Mouse (Mus musculus): ENCODE results near the gene Pigr.
A peak's percentile ranks its signal among the peaks of the same experiment; 100 is the strongest.

The Pigr gene

DNA sequence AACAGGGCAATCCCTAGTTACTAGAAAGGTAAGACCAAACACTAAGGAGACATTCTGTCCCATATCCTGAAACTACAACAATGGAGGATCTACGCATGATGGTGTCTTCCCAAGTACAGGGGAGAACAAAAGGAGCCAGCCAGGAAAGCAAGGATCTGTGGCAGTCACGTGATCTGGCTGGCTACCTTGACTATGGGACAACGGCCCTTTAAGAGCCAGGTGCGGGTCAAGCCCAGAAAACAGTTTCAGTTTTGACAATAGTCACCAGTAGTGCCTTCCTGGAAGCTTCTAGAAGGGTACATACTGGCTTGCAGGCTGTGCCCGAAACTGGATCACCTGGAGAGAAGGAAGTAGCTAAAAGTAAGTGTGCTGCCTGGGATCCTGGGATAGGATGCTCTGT lies at the start of gene Pigr:
TSS of gene Pigr (plus strand) at position 237 of the 400 bp plus-strand sequence.
- DNase-seq (ENCODE audit: low read depth, low spot score) = peak; percentile 17

DNA sequence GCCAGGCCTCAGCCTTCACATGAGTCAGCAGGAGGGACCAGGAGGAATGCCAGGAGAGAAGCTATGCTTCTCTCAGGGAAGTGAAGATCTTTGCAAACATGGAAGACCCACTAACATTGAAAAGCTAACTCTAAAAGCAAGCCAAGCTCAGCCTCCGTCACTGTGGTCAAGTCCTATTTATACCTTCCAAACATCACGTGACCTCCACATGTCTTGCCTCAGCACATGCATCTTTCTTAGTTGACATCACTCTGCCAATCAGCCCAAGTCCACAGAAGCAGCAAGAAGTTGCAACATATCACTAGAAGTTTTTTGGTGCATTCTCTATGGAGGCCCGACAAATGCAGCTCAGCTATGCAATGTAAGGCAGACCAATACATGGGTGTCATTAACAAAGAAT lies 46.6 kb upstream of the Pigr start:
- DNase-seq (ENCODE audit: low read depth, low spot score) = no peak

DNA sequence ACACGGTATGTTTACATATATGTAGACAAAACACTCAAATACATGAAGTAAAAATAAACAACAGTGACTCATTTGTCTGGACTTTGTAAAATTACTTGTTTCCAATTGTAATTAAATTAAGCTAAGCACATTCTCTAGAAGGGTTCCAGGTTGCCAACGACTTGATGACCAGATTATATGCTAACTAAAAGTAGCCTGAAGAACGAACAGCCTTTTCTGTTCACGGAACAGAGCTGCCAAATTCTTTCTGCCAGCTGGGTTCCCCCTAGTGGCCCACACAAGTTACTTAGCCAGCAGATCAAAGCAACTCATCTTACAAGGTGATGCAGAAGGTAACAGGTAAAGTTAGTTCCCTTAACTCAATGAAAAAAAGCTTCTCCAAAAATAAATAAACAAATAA lies 42.4 kb upstream of the Pigr start:
- peak; percentile 43 for DNase-seq (ENCODE audit: low read depth, low spot score)

DNA sequence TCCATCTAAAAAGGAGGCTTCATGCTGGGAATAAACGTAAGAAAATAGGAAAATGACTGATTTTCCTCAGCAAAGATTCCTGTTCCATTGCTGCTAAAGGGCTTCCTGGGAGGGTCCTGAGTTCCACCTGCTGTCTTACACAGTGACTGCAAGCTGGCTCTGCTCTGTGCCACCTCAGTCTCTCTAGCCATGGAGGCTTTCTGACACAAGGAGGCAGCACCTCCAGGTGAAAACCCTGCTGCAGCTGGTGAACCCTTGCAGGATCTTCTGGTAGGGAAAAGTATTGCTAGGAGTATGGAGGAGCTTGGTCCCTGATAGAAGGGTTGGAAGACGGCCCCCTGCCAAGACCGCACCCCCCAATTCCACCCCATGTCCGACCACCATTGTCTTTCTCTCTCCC lies 39.5 kb upstream of the Pigr start:
- peak; percentile 36 for DNase-seq (ENCODE audit: low read depth, low spot score)

DNA sequence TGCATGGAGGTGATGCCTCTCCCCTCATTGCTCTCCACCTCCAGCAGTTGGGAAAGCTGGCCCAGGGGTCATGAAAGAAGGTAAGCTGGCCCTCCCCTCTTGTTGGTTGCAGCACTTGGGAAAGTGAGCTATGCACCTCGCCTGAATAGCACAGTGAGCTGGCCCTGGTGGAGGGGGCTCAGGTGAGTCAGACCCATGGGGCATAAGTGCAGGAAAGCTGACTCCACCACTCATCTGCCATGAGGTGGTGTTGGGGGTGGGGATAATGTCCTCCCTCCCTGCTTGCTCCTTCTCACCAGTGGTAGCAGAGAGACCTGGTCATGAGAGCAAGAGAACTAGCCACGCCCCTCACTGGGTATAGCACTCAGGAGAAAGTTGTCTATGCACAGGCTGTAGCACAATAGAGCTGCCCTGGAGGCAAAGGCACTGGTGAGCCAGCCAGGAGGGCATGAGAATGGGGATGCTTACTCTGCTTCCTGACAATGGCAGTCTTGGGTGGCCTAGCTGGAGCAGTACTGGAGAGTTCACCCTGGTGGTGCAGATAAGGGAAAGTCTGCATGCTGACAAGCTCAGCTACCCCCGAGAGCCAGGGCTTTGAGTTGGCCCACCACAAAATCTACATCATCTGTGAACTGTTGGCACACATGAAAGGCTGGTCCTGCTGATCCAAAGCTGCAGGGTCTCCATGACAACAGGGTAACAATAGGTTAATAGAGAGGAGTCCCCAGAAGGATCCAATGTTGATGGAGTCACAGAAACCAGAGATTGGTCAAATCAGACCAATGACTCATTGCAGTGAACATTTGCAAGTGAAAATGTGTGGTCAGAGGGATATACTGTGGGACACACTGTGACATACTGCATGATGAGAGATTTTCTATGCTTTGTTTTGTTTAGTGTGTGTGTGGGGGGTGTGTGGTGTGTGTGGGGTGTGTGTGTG lies 36.7 kb upstream of the Pigr start:
- peak; percentile 11 for DNase-seq (ENCODE audit: low read depth, low spot score)

DNA sequence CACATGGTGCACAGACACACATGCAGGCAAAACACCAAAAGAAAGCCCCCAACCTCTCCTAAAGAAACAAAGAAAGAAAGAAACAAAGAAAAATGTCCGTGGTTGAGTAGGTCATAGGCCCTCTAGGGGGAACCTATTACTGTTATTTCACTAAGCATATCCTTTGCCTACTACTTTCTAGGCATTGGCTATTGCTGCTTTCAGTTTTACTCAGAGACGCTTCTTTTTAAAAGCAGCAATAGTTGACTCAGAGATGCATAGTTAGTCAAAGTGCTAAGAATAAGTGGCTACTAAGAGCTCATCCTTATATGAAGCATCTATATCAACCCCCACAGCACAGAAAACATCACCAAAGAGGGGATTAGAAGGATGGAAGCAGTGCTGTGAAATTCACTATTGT lies 31.2 kb upstream of the Pigr start:
- DNase-seq (ENCODE audit: low read depth, low spot score) = no peak

DNA sequence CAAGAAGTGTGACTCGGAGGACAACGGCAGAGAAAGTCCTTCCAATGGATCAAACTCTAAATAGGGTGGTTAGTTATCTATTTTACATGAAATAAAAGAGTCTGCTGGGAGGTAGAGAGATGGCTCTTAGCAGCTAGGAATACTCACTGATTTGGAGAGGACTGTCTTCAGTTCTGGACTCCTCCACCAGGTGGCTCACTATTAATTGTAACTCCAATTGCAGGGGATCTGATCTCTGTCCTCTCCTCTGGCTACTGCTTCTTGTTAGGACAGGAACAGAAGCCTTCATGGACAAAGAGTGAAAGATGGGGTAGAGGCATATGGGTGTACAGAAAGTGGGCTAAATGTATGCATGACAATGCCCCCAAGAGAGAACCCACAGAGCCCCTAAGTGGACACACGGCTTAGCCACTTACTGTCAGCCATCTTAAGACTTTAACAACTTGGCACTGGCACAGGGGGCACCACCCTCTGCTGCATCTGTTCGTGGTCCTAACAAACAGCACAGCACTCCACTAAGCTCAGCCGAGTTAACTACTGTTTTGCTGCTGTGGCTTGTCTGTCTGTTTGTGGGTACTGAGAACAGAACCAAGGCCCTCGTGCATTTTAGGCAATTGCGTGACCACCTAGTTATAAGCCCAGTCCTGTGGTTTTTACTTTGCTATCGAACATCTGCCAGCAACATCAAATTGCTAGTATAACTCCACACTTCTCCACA lies 29.4 kb upstream of the Pigr start:
- DNase-seq (ENCODE audit: low read depth, low spot score) = peak; percentile 42

DNA sequence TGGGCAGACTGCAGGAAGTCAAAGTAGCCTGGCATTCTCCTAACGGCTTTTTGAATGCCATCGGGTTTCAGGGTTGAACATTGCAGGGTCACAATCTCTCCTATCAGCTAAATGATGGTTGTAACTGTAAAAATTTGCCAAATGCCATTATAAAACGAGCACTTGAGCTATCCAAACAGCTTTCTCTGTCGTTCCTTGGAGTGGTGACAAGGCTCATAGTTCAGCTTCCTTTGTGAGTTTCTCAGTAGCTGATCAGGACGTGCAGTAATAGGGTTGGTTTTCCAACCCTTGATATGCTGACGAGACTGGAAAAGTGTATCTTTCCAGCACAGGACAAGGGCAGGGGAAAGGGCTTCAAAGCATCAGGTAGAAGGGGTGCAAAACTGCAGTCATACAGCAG lies 28.4 kb upstream of the Pigr start:
- no peak for DNase-seq (ENCODE audit: low read depth, low spot score)

DNA sequence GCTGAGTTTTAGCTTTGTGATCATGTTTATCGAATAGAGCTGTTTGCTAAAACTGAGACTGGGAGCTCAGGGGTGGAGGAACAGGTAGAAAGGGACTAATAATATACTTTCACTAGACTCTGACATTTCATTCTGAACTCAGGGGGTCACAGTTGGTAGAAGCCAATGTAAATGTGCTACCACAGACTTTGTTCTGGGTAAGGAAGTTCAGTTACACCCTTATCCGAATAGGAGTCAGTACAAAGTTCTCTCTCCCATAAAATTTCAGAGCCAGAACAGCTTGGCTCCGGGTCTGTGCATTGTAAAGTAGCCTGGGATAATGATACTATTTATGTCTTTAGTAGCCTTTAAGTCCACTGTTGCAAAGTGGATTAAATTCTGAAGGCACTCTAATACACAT lies 27.9 kb upstream of the Pigr start:
- no peak for DNase-seq (ENCODE audit: low read depth, low spot score)

DNA sequence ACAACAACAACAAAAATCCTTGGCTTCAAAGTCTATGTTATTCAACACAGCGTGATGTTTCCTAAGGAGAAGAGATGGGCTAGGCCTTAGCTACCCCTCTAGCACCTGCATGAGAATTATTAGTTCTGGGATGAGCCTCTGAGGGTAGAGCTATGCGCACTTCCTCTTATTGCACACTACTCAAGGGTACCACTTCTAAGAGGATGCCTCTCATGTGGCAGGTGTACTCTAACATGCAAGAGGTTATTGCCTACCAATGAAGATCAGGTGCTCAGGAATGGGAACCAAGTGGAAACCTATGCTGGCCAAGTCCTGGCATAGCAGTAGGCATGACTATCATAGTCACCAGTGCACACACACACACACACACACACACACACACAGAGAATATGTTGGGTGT lies 27.1 kb upstream of the Pigr start:
- no peak for DNase-seq (ENCODE audit: low read depth, low spot score)

DNA sequence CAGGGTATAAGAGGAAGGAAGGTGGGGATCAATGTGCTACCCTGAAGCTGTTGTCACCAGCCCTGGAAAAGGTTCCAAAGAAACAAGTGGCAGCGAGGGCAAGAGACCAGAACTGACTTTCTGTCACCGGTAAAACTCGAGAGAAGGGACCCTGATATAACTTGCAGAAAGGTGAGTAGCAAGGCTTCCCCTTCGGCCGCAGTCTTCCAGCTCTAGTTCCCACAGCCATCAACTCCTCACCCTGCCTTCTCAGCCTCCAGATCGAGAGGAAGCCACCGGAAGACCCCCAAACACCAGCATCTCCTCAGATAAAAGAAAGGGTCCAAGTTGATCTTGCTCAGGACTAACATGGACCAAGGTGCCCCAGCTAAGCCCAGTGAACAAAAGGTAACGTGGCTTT lies 25.9 kb upstream of the Pigr start, which contains the start of gene Fcamr:
TSS of gene Fcamr (plus strand) at position 301 of the 400 bp plus-strand sequence.
- no peak for DNase-seq (ENCODE audit: low read depth, low spot score)

DNA sequence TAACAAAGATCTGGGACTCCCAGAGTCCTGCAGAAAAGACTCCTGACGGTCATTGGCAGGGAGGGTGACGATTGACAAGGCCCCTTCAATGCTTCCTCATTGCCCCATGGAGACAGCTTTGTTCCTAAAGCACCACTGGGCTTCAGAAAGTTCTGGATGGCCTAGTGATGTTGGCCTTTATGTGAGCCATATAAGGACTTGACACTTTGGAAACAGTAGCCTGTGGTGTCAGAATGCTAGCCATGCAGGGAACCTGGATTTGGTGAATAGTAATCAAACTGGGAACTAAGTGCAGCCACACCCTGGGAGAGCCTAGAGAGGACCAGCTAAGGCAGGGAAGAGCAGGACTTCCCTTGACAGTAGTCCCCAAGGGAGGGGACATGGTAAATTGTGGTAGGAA lies 25.0 kb upstream of the Pigr start:
- DNase-seq (ENCODE audit: low read depth, low spot score) = no peak

DNA sequence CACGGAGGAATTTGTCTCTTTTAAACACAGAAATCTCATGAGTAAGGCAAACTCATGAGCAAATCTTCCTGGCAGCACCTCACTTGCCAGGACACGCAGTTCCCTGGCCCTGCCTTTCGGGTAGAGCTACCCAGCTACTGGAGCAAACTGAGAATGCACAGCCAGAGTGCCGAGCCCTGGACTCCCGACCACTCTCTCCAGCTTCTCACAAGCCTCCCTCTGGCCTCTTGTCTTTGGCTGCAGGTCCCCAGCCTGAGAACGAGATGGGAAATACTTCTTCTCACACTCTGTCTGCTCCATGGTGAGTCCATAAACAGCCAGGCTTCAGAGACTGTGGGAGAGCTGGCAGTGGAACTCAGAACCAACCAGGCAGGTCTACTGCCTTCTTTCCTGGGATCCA lies 23.5 kb upstream of the Pigr start:
- DNase-seq (ENCODE audit: low read depth, low spot score) = no peak

DNA sequence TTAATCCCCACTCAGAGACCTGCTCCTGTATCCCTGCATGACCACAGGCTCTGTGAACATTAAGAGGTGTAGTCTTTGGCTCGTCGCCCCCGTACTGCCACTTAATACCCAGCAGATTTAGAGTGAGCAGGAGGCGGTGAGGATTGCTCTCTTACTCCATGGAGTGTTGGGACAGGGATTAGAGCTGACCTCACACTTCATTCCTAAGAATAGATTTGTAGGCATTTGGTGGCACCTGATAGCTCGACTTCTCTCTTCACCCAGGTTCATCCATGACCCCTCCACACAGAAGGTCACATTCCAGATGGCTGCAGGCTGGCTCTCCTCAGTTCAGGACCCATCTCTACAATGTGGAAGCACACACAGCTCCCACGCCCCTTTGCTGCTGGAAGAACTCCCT lies 22.2 kb upstream of the Pigr start:
- no peak for DNase-seq (ENCODE audit: low read depth, low spot score)

DNA sequence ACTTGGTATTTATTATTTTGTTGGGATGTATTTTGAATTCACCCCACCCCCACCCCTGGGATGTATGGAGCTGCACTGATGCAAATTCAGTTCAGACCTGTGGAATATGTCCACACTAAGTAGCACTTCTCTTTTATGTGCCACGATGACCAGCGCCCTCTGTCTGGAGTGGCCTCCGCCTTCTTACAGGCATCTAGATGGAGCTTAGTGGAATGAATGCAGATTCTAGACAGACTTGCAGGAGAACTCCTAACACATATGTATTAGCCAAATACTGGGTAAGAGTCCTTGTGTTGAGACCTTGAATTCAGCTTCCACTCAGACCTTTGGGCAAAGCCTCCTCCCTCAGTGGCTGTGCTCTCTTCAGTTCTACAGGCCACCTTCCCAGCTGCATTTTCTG lies 15.6 kb upstream of the Pigr start:
- DNase-seq (ENCODE audit: low read depth, low spot score) = no peak

DNA sequence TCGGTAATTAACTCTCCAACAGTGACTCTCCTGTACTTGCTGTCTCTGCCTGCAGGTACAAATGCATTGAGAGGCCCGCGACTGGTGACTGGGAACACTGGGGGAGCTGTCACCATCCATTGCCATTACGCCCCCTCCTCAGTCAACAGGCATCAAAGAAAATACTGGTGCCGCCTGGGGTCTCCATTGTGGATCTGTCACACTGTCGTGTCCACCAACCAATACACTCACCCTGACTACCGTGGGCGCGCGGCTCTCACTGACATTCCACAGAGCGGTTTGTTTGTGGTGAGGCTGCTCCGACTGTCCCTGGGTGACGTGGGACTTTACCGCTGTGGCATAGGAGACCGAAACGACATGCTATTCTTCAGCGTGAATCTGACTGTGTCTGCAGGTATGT lies 15.2 kb upstream of the Pigr start:
- DNase-seq (ENCODE audit: low read depth, low spot score) = no peak

DNA sequence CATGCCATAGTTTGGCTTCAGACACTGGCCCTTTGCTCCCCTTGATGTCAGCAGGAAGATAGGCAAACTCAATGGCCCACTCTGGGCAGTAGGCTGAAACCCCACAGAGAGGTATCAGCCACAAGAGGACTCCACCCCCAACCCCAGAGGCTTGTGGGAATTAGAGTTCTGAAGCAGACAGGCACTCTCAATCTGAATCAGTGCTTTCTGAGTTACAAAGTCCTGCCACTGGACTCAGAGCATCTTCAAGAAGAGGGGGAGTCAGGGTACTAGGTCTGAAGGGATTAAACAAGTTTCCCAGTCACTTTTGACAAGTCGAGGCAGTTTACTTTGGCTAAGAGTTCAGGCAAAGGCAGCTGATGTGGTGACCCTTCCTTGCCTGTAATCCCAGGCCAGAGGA lies 6.7 kb upstream of the Pigr start:
- DNase-seq (ENCODE audit: low read depth, low spot score) = no peak

DNA sequence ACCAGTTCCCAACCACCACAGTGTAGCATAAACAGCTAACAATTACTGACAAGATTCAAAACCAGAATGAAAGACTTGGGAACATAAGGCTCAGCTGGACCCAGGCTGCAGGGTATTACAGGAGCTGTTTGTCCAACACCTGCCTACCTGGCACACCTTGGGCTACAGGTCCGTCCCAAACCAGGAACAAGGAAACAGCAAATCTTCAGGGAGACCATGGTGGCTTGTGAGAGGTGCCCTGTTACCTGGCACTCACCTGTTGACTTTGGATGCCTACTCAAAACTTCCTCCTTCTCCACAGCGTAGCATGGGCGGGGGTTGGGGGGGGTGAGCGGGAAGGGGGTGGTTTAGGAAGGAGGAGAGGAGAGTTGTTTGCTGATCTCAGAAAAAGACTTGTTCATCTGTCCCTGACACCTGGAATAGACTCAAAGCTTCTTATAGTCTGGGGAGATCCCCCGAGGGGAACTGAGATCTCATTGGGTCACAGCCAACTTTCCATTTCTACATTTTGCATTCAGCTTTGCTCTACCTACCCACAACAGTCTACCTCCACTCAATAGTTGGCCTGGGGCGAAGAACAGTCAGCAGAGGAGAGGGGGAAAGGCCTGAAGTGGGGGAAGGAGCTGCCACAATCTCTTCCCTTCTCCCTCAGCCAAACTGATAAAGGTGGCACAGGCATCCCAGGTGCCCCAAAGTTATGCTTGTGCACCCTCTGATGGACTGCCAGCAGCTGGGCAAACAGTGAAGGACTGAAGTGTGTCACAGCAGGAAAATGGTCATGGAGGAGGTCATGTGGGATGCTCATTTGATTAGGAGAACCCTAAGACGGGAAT lies 6.0 kb upstream of the Pigr start:
- no peak for DNase-seq (ENCODE audit: low read depth, low spot score)

DNA sequence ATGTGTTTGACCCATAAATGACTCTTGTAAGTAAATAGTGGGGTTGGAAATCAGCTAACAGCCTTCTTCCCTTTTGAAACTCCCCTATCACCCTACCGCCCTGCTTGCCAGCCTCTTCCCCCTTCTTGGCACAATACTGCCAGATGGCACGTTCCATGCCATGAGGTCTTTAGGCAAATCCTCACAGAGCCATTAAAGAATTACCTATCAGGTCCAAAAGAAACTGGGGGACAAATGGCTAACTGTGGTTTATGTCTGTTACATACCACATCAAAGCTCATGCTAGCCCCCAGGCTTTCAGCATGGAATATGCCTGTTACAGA lies 5.4 kb upstream of the Pigr start:
- DNase-seq (ENCODE audit: low read depth, low spot score) = no peak

DNA sequence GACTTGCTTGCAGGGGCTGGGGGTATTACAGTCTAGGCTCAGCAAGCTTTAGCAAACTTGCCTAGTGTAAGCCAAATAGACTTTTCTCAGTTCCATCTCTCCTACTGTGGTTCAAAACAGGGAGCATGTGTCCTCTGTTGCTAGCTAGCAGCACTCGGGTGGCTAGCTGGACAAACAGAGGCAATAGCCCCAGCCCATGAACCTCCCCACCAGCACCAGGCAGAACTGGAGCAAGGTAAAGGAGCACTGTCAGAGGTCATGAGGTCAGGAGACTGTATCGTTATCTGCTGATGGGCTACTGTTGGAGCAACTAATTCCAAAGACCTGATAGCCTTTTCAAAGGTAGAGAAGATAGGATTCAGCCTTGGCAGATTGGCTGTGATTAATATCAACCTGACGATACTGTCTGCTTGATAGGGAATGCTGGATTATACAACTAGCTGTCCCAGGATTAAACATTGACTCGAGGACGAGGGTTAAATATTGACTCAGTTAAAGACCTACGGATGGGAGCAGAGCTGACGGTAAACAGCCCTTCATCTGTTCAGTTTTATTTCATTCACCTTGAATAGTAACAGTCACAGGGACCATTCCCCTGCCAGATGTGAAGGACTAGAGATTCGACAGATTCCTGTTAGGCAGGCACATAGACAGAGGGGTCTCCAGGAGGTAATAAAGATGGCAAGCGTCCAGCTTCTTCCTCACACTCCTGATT lies 4.4 kb upstream of the Pigr start:
- DNase-seq (ENCODE audit: low read depth, low spot score) = no peak

DNA sequence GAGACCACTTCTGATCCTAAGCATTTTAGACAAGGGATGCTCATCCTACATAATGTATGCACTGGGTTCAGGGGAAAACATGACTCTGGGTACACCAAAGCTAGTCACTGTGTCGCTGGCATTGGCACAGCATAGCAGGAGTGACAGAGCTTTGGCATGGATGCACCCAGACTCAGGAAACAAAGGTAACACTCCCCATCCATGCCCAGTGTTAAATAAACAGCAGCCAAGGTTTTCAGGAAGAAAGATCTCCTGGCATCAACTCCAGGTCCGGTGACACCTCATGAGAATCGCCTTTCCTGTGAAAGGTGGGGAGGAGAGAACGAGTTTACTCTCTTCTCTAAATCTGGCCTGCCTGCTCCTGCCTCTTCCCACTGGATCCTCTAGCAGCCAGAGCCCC lies 2.2 kb downstream of the Pigr start:
- no peak for DNase-seq (ENCODE audit: low read depth, low spot score)

All from R1 (cell line).